Mouse (Mus musculus) CH12.LX (cell line): ENCODE data around the gene Vmn2r80. TPM values are rescaled to one million over a fixed set of nuclear protein-coding genes. Genes with fewer than 3 reads are reported as not detected.

Experiments
- DNase-seq: peaks from one replicate; pipeline ENCODE4 v3.0.0-alpha.2; 2013; ENCODE audit errors: extremely low read depth
- H3K27ac ChIP-seq: 2 replicates; pipeline ENCODE4 v1.5.1; 2012; ENCODE audit warnings: low read depth, mild to moderate bottlenecking, control low read depth, moderate library complexity; ENCODE audit not compliant: insufficient read depth
- H3K27me3 ChIP-seq: replicated peaks from 2 replicates; pipeline ENCODE3; 2012; ENCODE audit warnings: inconsistent platforms
- H3K36me3 ChIP-seq, 2 experiments: replicated peaks in 1 of 2; 2 replicates each; pipeline versions ENCODE3 to v1.6.1; 2012; ENCODE audit warnings: inconsistent platforms in 1 of 2, low read length in 1 of 2, mild to moderate bottlenecking in 1 of 2, mixed read lengths in 1 of 2, moderate library complexity in 1 of 2; ENCODE audit not compliant: control insufficient read depth in 1 of 2, insufficient read depth in 1 of 2
- H3K4me1 ChIP-seq, 2 experiments: 2 replicates each; pipeline ENCODE4 v1.6.1; 2012; ENCODE audit warnings: inconsistent platforms in 1 of 2, moderate library complexity in 1 of 2; ENCODE audit not compliant: insufficient read depth in 2 of 2, control insufficient read depth in 1 of 2
- H3K4me2 ChIP-seq: 2 replicates; pipeline ENCODE4 v1.6.1; 2012; ENCODE audit warnings: low read depth, mild to moderate bottlenecking, control low read depth; ENCODE audit not compliant: poor library complexity, insufficient read depth, severe bottlenecking
- H3K4me3 ChIP-seq, 3 experiments: fragments of 150-350 bp in 1 of 3; sonication (generic) in 1 of 3; replicated peaks in 1 of 3; 2 replicates each; pipeline versions ENCODE3 to v1.5.1; 2011 to 2012; ENCODE audit warnings: low read depth in 2 of 3, low read length in 2 of 3, mild to moderate bottlenecking in 2 of 3, moderate library complexity in 2 of 3, control low read depth in 1 of 3, improper control_type of control experiment in 1 of 3, inconsistent platforms in 1 of 3, mixed read lengths in 1 of 3; ENCODE audit not compliant: poor library complexity in 1 of 3
- H3K79me2 ChIP-seq: replicated peaks from 2 replicates; pipeline ENCODE4 v1.6.1; 2012; ENCODE audit warnings: mild to moderate bottlenecking, moderate library complexity; ENCODE audit not compliant: control insufficient read depth, poor library complexity, insufficient read depth, severe bottlenecking; ENCODE audit errors: extremely low read depth
- H3K9ac ChIP-seq: 2 replicates; pipeline ENCODE4 v1.6.1; 2012; ENCODE audit warnings: low read depth, mild to moderate bottlenecking, control low read depth, moderate library complexity; ENCODE audit not compliant: insufficient read depth
- H3K9me3 ChIP-seq: replicated peaks from 2 replicates; pipeline ENCODE3; 2012; ENCODE audit warnings: low read length, inconsistent platforms, mixed read lengths
- BHLHE40 ChIP-seq: IDR thresholded peaks from 2 replicates; pipeline ENCODE4 v1.6.1; 2011; ENCODE audit warnings: mild to moderate bottlenecking, low read depth, low read length, improper control_type of control experiment
- CHD1 ChIP-seq: IDR thresholded peaks from 2 replicates; pipeline ENCODE4 v1.6.1; 2012; ENCODE audit warnings: low read depth, low read length, improper control_type of control experiment, inconsistent platforms
- CHD2 ChIP-seq: IDR thresholded peaks from 2 replicates; pipeline ENCODE4 v1.6.1; 2011; ENCODE audit warnings: low read length, improper control_type of control experiment
- EP300 ChIP-seq: IDR thresholded peaks from 2 replicates; pipeline ENCODE4 v1.6.1; 2011; ENCODE audit warnings: low read length, improper control_type of control experiment
- ETS1 ChIP-seq: conservative IDR thresholded peaks from 2 replicates; pipeline ENCODE4 v1.6.1; 2012; ENCODE audit warnings: low read depth, mild to moderate bottlenecking, inconsistent platforms, low read length, improper control_type of control experiment, moderate library complexity
- GABPA ChIP-seq: IDR thresholded peaks from 2 replicates; pipeline ENCODE4 v1.6.1; 2012; ENCODE audit warnings: low read depth, low read length, improper control_type of control experiment, inconsistent platforms; ENCODE audit not compliant: insufficient replicate concordance
- JUND ChIP-seq: conservative IDR thresholded peaks from 2 replicates; pipeline ENCODE4 v1.6.1; 2011; ENCODE audit warnings: low read depth, low read length, improper control_type of control experiment
- MAX ChIP-seq: IDR thresholded peaks from 2 replicates; pipeline ENCODE4 v1.6.1; 2011; ENCODE audit warnings: low read length, improper control_type of control experiment
- MAZ ChIP-seq: IDR thresholded peaks from 2 replicates; pipeline ENCODE4 v1.6.1; 2012; ENCODE audit warnings: low read depth, mild to moderate bottlenecking, inconsistent platforms, low read length, improper control_type of control experiment, moderate library complexity
- MEF2A ChIP-seq: IDR thresholded peaks from 2 replicates; pipeline ENCODE4 v1.6.1; 2014; ENCODE audit warnings: low read depth, mild to moderate bottlenecking, inconsistent platforms, low read length, improper control_type of control experiment, borderline replicate concordance
- POLR2A ChIP-seq: IDR thresholded peaks from 2 replicates; pipeline ENCODE4 v1.6.1; 2011; ENCODE audit warnings: low read depth, mild to moderate bottlenecking, improper control_type of control experiment, low read length
- RAD21 ChIP-seq: IDR thresholded peaks from 2 replicates; pipeline ENCODE4 v1.6.1; 2011; ENCODE audit warnings: low read depth, mild to moderate bottlenecking, low read length, improper control_type of control experiment, moderate library complexity
- RCOR1 ChIP-seq: conservative IDR thresholded peaks from 2 replicates; pipeline ENCODE4 v1.6.1; 2012; ENCODE audit warnings: low read depth, mild to moderate bottlenecking, inconsistent platforms, low read length, improper control_type of control experiment
- SMC3 ChIP-seq: IDR thresholded peaks from 2 replicates; pipeline ENCODE4 v1.6.1; 2011; ENCODE audit warnings: low read depth, low read length, improper control_type of control experiment
- TCF12 ChIP-seq: IDR thresholded peaks from 2 replicates; pipeline ENCODE4 v1.6.1; 2014; ENCODE audit warnings: low read depth, mild to moderate bottlenecking, inconsistent platforms, low read length, improper control_type of control experiment
- USF2 ChIP-seq: conservative IDR thresholded peaks from 2 replicates; pipeline ENCODE4 v1.6.1; 2011; ENCODE audit warnings: low read depth, low read length, improper control_type of control experiment
- ZC3H11A ChIP-seq: IDR thresholded peaks from 2 replicates; pipeline ENCODE4 v1.6.1; 2012; ENCODE audit warnings: low read depth, mild to moderate bottlenecking, inconsistent platforms, low read length, improper control_type of control experiment
- ZNF384 ChIP-seq: IDR thresholded peaks from 2 replicates; pipeline ENCODE4 v1.6.1; 2012; ENCODE audit warnings: low read depth, low read length, improper control_type of control experiment, inconsistent platforms
- dilution Hi-C: fragments of 300-500 bp; cut with MboI; formaldehyde crosslinking; loops from 2 replicates; pipeline ENCODE4 v1.14.3; 2020; ENCODE audit warnings: low sequenced_read_pairs; ENCODE audit not compliant: extremely low pct_unique_long_range_greater_than_20kb, extremely low pct_ligation_motif_present
- in situ Hi-C: fragments of 300-500 bp; cut with MboI; formaldehyde crosslinking; loops from 3 replicates; pipeline ENCODE4 v1.14.3; 2019; ENCODE audit warnings: low sequenced_read_pairs, low pct_ligation_motif_present, low pct_unique_long_range_greater_than_20kb, mixed read lengths
- polyA plus RNA-seq: library from polyadenylated mRNA; unstranded; fragments of >175 nt; gene quantifications from 2 replicates; pipeline ENCODE4 v1.2.1, GENCODE M21; 2012; ENCODE audit warnings: low read depth; ENCODE audit not compliant: insufficient read length
- total RNA-seq, 2 experiments: library from RNA; depleted of rRNA; stranded (reverse); fragments of 300-350 nt in 1 of 2; fragments of >200 nt in 1 of 2; gene quantifications; 2 replicates each; pipeline ENCODE4 v1.2.3; 2012 to 2014

Gene Vmn2r80
- total and polyA plus RNA-seq, 3 experiments: not detected

DNA sequence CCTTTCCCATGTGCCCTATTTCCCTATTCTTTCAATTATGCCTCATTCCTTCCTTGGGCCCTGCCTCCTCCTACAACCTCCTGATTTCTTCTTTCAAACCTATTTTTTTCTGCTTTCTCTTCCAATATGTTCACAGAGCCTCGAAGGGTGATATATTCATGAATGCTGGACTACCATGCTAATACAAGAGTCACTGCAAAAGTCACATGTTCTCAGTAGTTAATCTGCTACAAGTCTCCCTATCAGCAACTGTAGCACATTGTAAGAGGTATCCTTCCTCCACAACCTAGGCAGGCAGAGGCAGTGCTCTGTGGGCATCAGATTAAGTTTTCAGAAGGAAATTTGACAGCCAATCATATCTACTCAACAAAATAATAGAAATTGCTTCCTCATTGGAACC lies 39.4 kb upstream of the Vmn2r80 start:
- Histone ChIP-seq H3K27ac (no peak overlapping the region), H3K9ac (no peak overlapping the region), H3K9me3 (no peaks in the 10 kb centered on the region), H3K27me3 (no peaks in the 10 kb centered on the region), H3K4me2 (no peak overlapping the region), H3K79me2 (no peaks in the 10 kb centered on the region), H3K36me3 (no peaks in the 10 kb centered on the region), H3K4me3 (no peak overlapping the region), H3K4me1 (no peaks in the 10 kb centered on the region)
- no peak for DNase-seq
- in situ Hi-C loops: no loop called here
- dilution Hi-C loops: no loop called here
- TF ChIP-seq USF2: no peak
- TF ChIP-seq CHD1: no peak
- no peak for TF ChIP-seq ZNF384
- no peak for TF ChIP-seq EP300
- no peak for TF ChIP-seq MAX
- TF ChIP-seq MAZ: no peak
- TF ChIP-seq GABPA: no peak
- TF ChIP-seq BHLHE40: no peak

DNA sequence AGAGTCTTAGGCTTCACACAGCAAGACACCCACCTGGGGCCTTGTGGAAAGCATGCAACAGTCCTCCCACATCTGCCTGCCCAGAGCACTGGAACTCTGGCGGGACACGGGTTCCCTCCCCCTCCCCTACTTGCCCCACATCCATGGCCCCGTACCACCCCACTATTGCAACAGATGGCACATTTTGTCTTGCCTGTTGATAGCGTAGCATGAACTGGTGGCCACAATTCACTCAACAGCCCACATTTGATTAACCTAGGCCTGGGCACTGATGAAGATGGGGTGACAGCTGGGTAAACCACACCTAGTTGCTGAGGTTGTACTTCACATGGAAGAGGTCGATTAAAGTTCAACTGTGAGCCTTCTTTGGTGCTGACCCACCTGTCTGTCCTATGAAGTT lies 38.1 kb upstream of the Vmn2r80 start:
- dilution Hi-C loops: no loop called here
- no peak for TF ChIP-seq ETS1
- no peak for TF ChIP-seq JUND
- no peak for TF ChIP-seq RCOR1
- no peak for TF ChIP-seq TCF12
- no peak for TF ChIP-seq EP300
- TF ChIP-seq SMC3: no peak
- no peak for TF ChIP-seq GABPA

DNA sequence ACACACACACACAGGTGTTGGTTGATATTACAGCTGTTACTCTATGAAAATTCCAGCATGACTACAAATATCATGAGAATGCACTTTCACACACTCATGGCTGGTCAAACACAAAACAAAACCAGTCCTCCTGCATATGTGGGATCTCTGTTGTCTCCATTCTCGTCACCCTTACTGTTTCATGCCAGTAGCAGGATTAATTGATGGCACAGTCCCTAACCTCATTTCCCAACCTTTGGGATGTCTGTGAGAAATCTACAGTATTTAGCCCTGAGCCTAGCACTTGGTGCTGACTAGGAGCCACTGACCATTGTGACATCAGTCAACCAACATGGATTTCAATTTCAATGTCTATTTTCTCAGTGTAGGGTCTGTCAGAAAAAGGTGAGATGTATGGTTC lies 33.5 kb upstream of the Vmn2r80 start:
- dilution Hi-C loops: no loop called here
- no peak for DNase-seq
- Histone ChIP-seq H3K36me3 (no peaks in the 10 kb centered on the region), H3K27me3 (no peaks in the 10 kb centered on the region), H3K4me1 (no peaks in the 10 kb centered on the region), H3K79me2 (no peaks in the 10 kb centered on the region), H3K9ac (no peak overlapping the region), H3K9me3 (no peaks in the 10 kb centered on the region), H3K4me2 (no peak overlapping the region), H3K27ac (no peak overlapping the region), H3K4me3 (no peak overlapping the region)
- TF ChIP-seq POLR2A (no peak), GABPA (no peak), MEF2A (no peak), ZC3H11A (no peak), CHD2 (no peak), RAD21 (no peak)
- in situ Hi-C loops: no loop called here

More for the DNA sequence above, 38.1 kb upstream of the Vmn2r80 start:
- Histone ChIP-seq H3K9me3 (no peaks in the 10 kb centered on the region), H3K4me3 (no peak overlapping the region), H3K27ac (no peak overlapping the region), H3K4me1 (no peaks in the 10 kb centered on the region), H3K79me2 (no peaks in the 10 kb centered on the region), H3K9ac (no peak overlapping the region), H3K27me3 (no peaks in the 10 kb centered on the region), H3K36me3 (no peaks in the 10 kb centered on the region), H3K4me2 (no peak overlapping the region)
- in situ Hi-C loops: no loop called here
- no peak for DNase-seq
